Mouse (Mus musculus) forebrain, embryonic 16.5 days (tissue): Measurements from ENCODE around the gene Igf2bp3. TPM values are rescaled to one million over a fixed set of nuclear protein-coding genes. Genes with fewer than 3 reads are reported as not detected.

Source experiments
- ATAC-seq: fragments of 200-750 bp; cut with Nextera tagmentation; 2 replicates; pipeline ENCODE4 v1.8.0; 2017; ENCODE audit warnings: mild to moderate bottlenecking, moderate library complexity
- H3K27ac ChIP-seq: fragments of 300-500 bp; sonication (generic); 2 replicates; pipeline ENCODE4 v1.5.1; 2014; ENCODE audit warnings: low read length, control low read depth
- H3K27me3 ChIP-seq: fragments of 300-500 bp; sonication (generic); replicated peaks from 2 replicates; pipeline ENCODE4 v1.6.1; 2014; ENCODE audit warnings: low read length; ENCODE audit not compliant: control insufficient read depth, insufficient read depth
- H3K36me3 ChIP-seq: fragments of 300-500 bp; sonication (generic); 2 replicates; pipeline ENCODE4 v1.6.1; 2014; ENCODE audit not compliant: control insufficient read depth, insufficient read depth
- H3K4me1 ChIP-seq: fragments of 300-500 bp; sonication (generic); replicated peaks from 2 replicates; pipeline ENCODE4 v1.6.1; 2014; ENCODE audit warnings: low read length; ENCODE audit not compliant: control insufficient read depth, insufficient read depth
- H3K4me2 ChIP-seq: fragments of 300-500 bp; sonication (generic); 2 replicates; pipeline ENCODE4 v1.6.1; 2014; ENCODE audit warnings: mild to moderate bottlenecking, low read length, control low read depth
- H3K4me3 ChIP-seq: fragments of 300-500 bp; sonication (generic); replicated peaks from 2 replicates; pipeline ENCODE4 v1.5.1; 2014; ENCODE audit warnings: mild to moderate bottlenecking, low read length, control low read depth
- H3K9ac ChIP-seq: fragments of 300-500 bp; sonication (generic); replicated peaks from 2 replicates; pipeline ENCODE4 v1.6.1; 2014; ENCODE audit warnings: low read depth, low read length, control low read depth
- H3K9me3 ChIP-seq: fragments of 300-500 bp; sonication (generic); 2 replicates; pipeline ENCODE4 v1.6.1; 2016; ENCODE audit warnings: low read length; ENCODE audit not compliant: control insufficient read depth
- WGBS: fragments of 180-500 bp; shearing (Covaris S2); extraction: QIAGEN DNeasy Blood & Tissue Kit; methylation state at CpG from one replicate; pipeline ENCODE4 v1.1.7; 2014; 5-methylcytosine and 5-hydroxymethylcytosine counted together
- polyA plus RNA-seq: library from polyadenylated mRNA; unstranded; fragments of >200 nt; fragmentation: Nextera tagmentation; extraction: Ambion mirVana; gene quantifications from 2 replicates; pipeline ENCODE4 v1.2.1, GENCODE M21; 2015

Gene Igf2bp3
- polyA plus RNA-seq, 1 experiment from 2014 or later, result 34.1 TPM

DNA sequence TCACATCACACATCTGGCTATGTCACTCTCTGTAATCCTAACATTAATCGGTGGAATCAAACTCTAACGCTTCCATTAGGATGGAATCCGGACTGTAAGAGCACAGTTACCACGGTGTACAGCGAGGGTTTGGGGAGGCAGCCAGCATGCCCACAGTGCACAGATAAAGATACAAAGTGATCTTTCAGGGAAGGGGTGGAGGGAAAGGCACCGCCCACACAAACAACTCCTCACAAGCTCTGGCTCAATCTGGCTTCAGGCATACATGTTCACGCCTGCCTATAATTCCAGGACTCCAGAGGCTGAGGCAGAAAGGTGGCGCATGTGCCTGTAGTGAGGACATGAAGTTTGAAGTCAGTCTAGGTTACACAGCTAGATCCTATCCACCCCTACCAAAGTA, 48.4 kb downstream of the Igf2bp3 start:
- Histone ChIP-seq H3K4me2 (no peak overlapping the region), H3K9ac (no peak overlapping the region)
- no peak for ATAC-seq

DNA sequence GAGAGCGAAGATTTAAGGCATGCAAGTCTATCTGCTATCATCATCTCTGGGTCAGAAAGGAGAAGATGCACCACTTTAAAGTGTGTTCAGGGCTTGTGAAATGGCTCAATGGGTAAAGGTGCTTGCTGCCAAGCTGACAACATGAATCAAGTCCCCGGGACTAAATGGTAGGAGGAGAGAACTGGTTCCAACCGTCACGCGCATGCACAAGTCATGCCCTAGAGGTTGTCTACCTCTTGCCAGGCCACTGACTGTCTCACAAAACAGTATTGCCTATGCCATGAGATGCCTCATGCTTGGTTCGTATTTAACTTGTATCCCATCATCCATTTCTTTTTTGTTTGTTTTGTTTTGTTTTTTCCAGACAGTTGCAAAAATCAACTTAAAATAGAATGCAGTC, 48.9 kb downstream of the Igf2bp3 start:
- Histone ChIP-seq H3K4me2 (no peak overlapping the region), H3K27ac (no peak overlapping the region), H3K36me3 (no peaks in the 10 kb centered on the region), H3K9me3 (no peaks in the 10 kb centered on the region), H3K4me3 (no peak overlapping the region), H3K27me3 (no peaks in the 10 kb centered on the region), H3K9ac (no peak overlapping the region), H3K4me1 (peaks cover 5% of the 10 kb centered on the region; the same call in 1 of the 2 replicates)
- no peak for ATAC-seq
- 82% methylated on average over 6 of the region's 6 CpGs for WGBS

More for the DNA sequence above, 48.4 kb downstream of the Igf2bp3 start:
- no peaks in the 10 kb centered on the region for H3K36me3 ChIP-seq
- H3K4me1 ChIP-seq, result peaks cover 5% of the 10 kb centered on the region; the same call in 1 of the 2 replicates
- 87% methylated on average over 8 of the region's 8 CpGs for WGBS
- no peaks in the 10 kb centered on the region for H3K27me3 ChIP-seq
- no peaks in the 10 kb centered on the region for H3K9me3 ChIP-seq
- H3K4me3 ChIP-seq, result no peak overlapping the region
- H3K27ac ChIP-seq, result no peak overlapping the region

DNA sequence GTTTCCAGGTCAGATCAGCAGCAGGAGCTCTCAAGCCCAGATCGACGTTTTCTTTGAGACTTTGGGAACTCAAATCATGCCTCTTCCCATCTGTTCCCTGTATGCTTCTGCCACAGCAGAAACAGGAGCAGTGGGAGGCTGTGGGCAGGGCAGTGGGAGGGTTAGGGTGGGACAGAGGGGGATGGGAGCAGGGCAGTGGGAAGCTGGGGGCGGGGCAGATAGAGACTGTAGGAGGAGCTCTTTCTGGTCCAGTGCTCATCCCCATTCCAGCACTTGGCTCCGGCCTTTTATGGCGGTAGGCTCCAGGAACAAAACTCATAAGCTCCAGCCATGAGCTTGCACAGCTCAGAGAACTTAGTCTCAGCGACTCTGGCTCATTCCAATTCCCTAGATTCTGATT, 49.7 kb downstream of the Igf2bp3 start:
- 34% methylated on average over 6 of the region's 6 CpGs for WGBS
- Histone ChIP-seq H3K9me3 (no peaks in the 10 kb centered on the region), H3K4me1 (peaks cover 5% of the 10 kb centered on the region; the same call in 1 of the 2 replicates), H3K4me2 (no peak overlapping the region), H3K27me3 (no peaks in the 10 kb centered on the region), H3K36me3 (no peaks in the 10 kb centered on the region), H3K9ac (no peak overlapping the region), H3K4me3 (no peak overlapping the region), H3K27ac (no peak overlapping the region)
- ATAC-seq, result no peak

DNA sequence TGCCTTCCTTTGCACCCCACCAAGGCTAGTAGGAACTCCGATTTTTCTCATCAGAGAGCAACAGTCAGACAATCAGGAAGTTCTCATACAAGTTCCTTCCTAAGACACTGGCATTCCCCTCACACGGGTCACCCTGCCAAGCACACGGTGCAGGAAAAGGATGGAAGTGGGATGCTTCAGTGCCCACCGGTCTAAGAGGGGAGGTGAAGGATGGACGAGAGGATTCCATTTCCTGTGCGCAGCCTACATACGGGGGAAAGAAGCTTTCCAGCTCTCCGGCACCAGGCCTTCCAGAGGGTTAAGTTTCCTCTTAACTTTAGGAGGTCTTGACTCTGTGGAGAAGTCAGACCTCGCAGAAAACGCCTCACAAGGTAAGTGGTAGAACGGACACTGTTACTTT, 50.1 kb downstream of the Igf2bp3 start:
- 83% methylated on average over 11 of the region's 11 CpGs for WGBS
- Histone ChIP-seq H3K27ac (no peak overlapping the region), H3K4me3 (no peak overlapping the region), H3K9ac (no peak overlapping the region), H3K9me3 (no peaks in the 10 kb centered on the region), H3K4me2 (no peak overlapping the region), H3K4me1 (peaks cover 5% of the 10 kb centered on the region; the same call in 1 of the 2 replicates), H3K27me3 (no peaks in the 10 kb centered on the region), H3K36me3 (no peaks in the 10 kb centered on the region)
- ATAC-seq, result no peak

DNA sequence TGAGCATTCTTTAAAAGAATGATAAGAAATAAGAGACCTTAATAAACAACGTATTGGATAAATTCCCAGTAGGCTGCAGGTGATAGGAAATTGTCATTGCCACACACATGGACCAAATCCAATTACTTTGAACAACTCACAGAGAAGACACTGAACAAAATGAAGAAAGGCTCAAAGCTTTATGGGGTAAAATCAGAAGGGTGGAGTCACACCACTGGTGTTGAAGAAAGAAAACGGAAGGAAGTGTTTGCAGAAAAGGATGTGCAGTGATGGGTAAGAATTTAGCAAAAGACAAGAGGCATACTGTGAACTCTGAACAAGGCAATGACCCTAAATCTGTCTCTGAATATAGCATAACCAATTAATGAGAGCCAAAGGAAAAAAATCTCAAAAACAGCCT, 54.8 kb downstream of the Igf2bp3 start:
- Histone ChIP-seq H3K9ac (no peak overlapping the region), H3K27ac (no peak overlapping the region), H3K4me1 (peaks cover 18% of the 10 kb centered on the region), H3K36me3 (no peaks in the 10 kb centered on the region), H3K4me2 (no peak overlapping the region), H3K27me3 (no peaks in the 10 kb centered on the region), H3K4me3 (no peak overlapping the region), H3K9me3 (no peaks in the 10 kb centered on the region)
- no peak for ATAC-seq
- 59% methylated on average over 2 of the region's 2 CpGs for WGBS

DNA sequence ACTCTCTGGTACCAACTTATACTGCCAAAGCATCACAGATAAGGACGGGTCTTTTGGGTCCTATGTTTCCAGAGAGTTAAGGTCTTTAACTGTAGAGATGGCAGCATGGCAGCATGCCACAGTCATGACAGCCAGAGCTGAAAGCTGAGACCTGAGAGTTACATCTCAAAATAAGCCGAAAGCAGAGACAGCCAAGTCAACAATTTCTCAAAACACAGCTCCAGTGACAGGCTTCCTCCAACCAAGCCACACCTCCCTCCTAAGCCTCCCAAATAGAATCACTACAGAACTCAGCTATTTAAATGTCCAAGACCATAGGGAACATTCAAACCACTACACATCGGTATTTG, 58.0 kb downstream of the Igf2bp3 start:
- H3K4me1 ChIP-seq, result peaks cover 17% of the 10 kb centered on the region
- H3K36me3 ChIP-seq, result no peaks in the 10 kb centered on the region
- WGBS, result 61% methylated on average over 3 of the region's 3 CpGs
- H3K27ac ChIP-seq, result no peak overlapping the region
- H3K9me3 ChIP-seq, result no peaks in the 10 kb centered on the region
- no peak overlapping the region for H3K9ac ChIP-seq
- ATAC-seq, result peak; percentile 28; the same call in 1 of the 2 replicates
- H3K27me3 ChIP-seq, result no peaks in the 10 kb centered on the region
- no peak overlapping the region for H3K4me2 ChIP-seq
- no peak overlapping the region for H3K4me3 ChIP-seq

DNA sequence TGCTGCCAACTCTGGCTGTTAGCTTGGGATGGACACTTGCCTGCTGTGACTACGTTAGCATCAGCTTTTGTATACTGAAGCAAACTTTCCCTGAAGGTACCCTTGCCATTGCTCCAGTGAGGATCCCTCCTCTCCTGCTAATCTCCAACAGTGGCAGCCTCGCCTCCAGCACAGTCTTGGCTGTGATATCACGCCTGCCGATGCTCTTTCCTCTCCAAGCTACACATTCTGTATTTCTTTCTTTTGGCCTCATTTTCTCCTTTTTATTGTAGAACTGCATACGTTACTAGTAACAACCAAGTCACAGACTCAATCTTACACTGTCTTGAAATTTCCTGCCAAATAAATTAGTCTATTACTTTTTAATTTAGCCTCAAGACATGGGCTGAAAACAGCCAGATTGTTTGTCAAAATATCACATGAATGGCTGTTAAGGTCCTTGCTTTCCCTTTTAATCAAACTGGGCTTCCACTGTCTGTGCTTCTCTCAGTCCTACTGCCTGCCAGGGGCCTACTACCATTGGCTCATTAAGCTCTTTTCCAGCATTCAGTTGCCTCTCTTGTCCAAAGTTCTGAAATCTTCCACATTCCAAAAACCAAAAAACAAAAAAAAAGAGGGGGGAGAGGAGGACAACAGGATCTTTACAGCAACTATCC, 58.5 kb downstream of the Igf2bp3 start:
- peak; percentile 57 for ATAC-seq
- Histone ChIP-seq H3K4me3 (no peak overlapping the region), H3K9me3 (no peaks in the 10 kb centered on the region), H3K36me3 (no peaks in the 10 kb centered on the region), H3K27me3 (no peaks in the 10 kb centered on the region), H3K27ac (no peak overlapping the region), H3K9ac (no peak overlapping the region), H3K4me1 (peaks cover 17% of the 10 kb centered on the region), H3K4me2 (no peak overlapping the region)
- WGBS, result 51% methylated on average over 5 of the region's 5 CpGs

DNA sequence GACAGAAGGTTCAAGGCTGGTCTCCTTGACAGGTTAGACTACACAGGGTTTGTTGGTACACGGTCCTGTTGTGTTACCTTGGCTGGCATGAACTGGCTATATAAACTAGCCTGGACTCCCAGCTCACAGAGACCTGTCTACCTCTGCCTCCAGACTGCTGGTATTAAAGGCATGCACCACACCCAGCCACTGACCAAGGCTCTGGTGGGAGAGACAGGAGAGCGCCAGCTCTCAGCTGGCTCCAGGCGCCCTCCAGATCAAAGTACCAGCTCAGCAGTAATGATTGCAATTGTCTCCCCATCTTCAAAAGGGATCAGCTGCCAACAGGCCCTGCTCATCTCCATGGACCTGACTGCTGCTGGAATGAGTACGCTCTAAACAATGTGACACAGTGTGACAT, 63.3 kb downstream of the Igf2bp3 start:
- Histone ChIP-seq H3K9ac (no peak overlapping the region), H3K27me3 (no peaks in the 10 kb centered on the region), H3K4me2 (no peak overlapping the region), H3K4me1 (peaks cover 11% of the 10 kb centered on the region), H3K36me3 (no peaks in the 10 kb centered on the region), H3K4me3 (no peak overlapping the region), H3K9me3 (no peaks in the 10 kb centered on the region), H3K27ac (no peak overlapping the region)
- ATAC-seq, result no peak
- 58% methylated on average over 4 of the region's 4 CpGs for WGBS

GRCm38 (mm10) chr6:49150349-49151229, 64.2 kb downstream of the Igf2bp3 start:
- Histone ChIP-seq H3K4me2 (no peak overlapping the region), H3K27ac (no peak overlapping the region), H3K4me3 (no peak overlapping the region), H3K36me3 (no peaks in the 10 kb centered on the region), H3K27me3 (no peaks in the 10 kb centered on the region), H3K9me3 (no peaks in the 10 kb centered on the region), H3K4me1 (peaks cover 3% of the 10 kb centered on the region), H3K9ac (no peak overlapping the region)
- WGBS, result 70% methylated on average over 9 of the region's 9 CpGs
- ATAC-seq, result no peak
